Mouse (Mus musculus): ENCODE data around the gene Dis3l2. TPM values are rescaled to one million over a fixed set of nuclear protein-coding genes. Genes with fewer than 3 reads are reported as not detected.

Gene Dis3l2
- polyA plus RNA-seq, 1 experiment from 2014 or later: 34.3 TPM

DNA sequence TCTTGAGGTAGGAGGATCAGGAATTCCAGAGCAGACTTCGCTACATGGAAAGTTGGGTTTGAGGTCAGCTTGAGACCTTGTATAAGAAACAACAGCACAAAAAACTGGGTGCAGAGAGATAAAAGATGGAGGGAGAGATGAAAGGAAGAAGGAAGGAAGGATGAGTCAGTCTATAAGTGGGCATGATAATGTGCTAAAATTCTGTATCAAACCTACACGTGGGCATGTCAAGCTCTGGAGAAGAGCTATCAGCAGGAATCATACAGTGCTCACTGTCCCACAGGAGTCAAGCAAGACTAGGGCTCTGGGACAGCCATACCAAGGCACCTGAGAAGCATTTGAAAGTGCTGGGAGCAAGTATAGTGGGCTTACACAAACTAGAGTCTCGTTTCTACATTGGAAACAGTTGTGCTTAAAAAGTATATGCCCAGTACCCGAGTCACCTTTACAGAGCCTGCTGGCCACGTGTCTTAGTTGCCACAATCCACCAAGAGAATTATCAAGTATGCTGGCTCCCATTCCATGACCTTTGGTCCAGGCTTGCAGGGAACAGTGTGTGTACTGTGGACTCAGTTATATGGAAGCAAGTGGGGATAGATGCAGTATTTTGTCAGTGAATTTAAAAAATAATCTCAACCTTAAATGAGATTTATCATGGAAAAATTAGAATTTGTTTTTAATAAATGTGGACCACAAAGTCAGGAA lies 248.0 kb downstream of the Dis3l2 start:
- Histone ChIP-seq H3K4me3 (no peak overlapping the region), H3K4me1 (no peaks in the 10 kb centered on the region), H3K27ac (replicated peaks) (no peak overlapping the region), H3K27me3 (replicated peaks; ENCODE audit: low read depth, poor library complexity, severe bottlenecking) (no peaks in the 10 kb centered on the region), H3K9me3 (no peaks in the 10 kb centered on the region), H3K36me3 (replicated peaks) (no peaks in the 10 kb centered on the region)
- 80% methylated on average over 5 of the region's 5 CpGs for WGBS
- no peak for DNase-seq (ENCODE audit: low spot score)

DNA sequence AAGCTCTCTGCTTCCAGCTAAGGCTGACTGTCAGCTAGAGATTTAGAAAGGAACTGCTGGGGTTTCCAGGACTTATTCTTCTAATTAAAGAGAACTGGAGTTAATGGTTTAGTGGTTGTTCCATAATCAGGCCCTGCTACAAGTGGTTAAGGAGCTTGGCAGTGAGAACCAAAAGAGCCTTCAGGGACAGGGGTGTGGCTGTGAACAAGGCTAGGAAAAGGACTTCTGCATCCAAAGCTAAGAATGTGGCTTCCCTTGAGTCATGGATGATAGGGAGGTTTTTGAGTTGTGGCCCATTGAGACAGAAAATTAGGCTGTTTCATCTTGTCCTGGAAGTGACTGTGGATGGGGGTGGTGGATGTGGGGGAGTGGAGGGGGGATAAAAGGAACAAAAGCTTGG lies 252.2 kb downstream of the Dis3l2 start:
- H3K4me3 ChIP-seq: no peak overlapping the region
- H3K9me3 ChIP-seq: no peaks in the 10 kb centered on the region
- no peak overlapping the region for H3K27ac ChIP-seq (replicated peaks)
- no peaks in the 10 kb centered on the region for H3K4me1 ChIP-seq
- H3K27me3 ChIP-seq (replicated peaks; ENCODE audit: low read depth, poor library complexity, severe bottlenecking): no peaks in the 10 kb centered on the region
- no peak for DNase-seq (ENCODE audit: low spot score)
- peaks cover 8% of the 10 kb centered on the region for H3K36me3 ChIP-seq (replicated peaks)

DNA sequence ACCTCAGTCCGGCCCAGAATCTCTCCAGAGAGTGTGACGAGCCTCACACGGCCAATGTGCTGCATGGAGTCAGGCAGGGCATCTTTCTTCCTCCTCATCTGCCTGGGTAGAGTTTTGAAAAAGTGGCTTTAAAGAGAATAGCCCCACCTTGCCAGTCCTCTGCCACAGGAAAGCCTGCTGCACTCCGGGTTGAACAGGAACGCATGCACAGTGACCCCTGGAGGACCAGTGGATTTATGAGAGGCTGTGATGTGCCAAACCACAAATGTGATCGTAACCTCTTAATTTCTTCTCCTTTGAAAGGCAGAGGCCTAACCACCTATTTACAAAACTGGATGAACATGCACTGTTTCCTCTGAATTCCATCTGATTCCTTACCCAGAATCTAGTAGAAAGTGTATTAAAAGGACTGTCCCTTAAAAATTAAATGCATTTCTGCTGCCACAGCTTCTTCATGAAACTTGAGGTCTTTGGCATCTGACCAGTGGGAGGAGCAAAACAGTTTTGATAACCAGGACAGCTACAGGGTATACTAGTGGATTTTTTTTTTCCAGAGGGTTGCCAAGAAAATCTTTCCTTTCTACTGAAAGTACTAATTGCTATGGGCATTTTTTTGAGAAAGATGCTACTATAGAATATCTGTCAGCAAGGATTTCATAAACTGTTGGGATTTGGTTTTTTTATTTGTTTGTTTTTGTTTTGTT lies 264.8 kb downstream of the Dis3l2 start:
- DNase-seq (ENCODE audit: low spot score): no peak
- 59% methylated on average over 6 of the region's 6 CpGs for WGBS
- Histone ChIP-seq H3K4me1 (no peaks in the 10 kb centered on the region), H3K27ac (replicated peaks) (no peak overlapping the region), H3K27me3 (replicated peaks; ENCODE audit: low read depth, poor library complexity, severe bottlenecking) (no peaks in the 10 kb centered on the region), H3K36me3 (replicated peaks) (peaks cover 4% of the 10 kb centered on the region), H3K9me3 (no peaks in the 10 kb centered on the region), H3K4me3 (no peak overlapping the region)

DNA sequence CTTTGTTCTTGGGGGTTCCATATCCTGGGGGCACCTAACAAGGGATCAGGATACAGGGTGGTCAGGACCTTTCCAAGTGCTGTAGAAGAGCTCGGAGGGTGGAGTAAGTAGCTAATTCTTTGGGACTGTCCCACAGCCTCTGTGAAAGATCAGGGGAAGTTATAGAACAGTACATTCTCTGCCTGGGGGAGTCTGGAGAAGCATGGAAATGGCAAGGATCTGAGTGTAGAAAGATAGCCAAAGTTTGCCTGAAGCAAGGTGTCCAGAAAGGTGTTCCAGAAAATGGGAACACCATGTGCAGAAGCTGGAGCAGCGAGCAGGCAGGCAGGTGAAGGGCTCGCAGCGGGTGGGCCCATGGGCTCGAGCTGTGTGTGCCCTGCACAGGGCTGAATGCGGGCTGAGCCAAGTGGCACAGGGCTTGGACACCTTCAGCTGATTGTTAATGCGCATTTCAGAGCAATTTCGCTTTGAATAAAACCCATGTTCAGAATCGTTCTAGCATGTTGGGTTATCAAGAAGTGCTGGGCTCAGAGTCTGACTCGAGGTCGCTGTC lies 265.6 kb downstream of the Dis3l2 start:
- Histone ChIP-seq H3K27ac (replicated peaks) (no peak overlapping the region), H3K4me1 (no peaks in the 10 kb centered on the region)
- DNase-seq (ENCODE audit: low spot score): no peak

DNA sequence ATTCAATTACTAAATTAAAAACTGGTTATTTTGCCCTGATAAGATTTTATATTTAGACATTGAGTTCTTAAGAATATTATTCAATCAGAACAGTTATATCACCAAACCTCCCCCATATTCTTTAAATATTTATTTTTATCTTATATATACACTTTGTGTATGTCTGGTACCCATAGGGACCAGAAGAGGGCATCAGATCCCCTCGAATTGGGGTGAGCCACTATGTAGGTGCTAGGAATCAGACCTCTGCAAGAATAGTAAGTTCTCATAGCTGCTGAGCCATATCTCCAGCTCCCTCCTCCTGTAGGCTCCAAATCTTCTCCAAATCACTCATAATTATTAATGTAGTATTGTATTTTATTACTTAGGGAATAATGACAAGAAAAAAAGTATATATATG lies 269.1 kb downstream of the Dis3l2 start:
- Histone ChIP-seq H3K4me3 (no peak overlapping the region), H3K9me3 (no peaks in the 10 kb centered on the region), H3K27me3 (replicated peaks; ENCODE audit: low read depth, poor library complexity, severe bottlenecking) (no peaks in the 10 kb centered on the region), H3K4me1 (no peaks in the 10 kb centered on the region), H3K27ac (replicated peaks) (no peak overlapping the region), H3K36me3 (replicated peaks) (peaks cover 7% of the 10 kb centered on the region)
- 43% methylated on average over 1 of the region's 1 CpGs for WGBS
- DNase-seq (ENCODE audit: low spot score): no peak

More for the DNA sequence above, 265.6 kb downstream of the Dis3l2 start:
- 80% methylated on average over 11 of the region's 11 CpGs for WGBS
- Histone ChIP-seq H3K4me3 (no peak overlapping the region), H3K36me3 (replicated peaks) (peaks cover 7% of the 10 kb centered on the region), H3K27me3 (replicated peaks; ENCODE audit: low read depth, poor library complexity, severe bottlenecking) (no peaks in the 10 kb centered on the region), H3K9me3 (no peaks in the 10 kb centered on the region)

DNA sequence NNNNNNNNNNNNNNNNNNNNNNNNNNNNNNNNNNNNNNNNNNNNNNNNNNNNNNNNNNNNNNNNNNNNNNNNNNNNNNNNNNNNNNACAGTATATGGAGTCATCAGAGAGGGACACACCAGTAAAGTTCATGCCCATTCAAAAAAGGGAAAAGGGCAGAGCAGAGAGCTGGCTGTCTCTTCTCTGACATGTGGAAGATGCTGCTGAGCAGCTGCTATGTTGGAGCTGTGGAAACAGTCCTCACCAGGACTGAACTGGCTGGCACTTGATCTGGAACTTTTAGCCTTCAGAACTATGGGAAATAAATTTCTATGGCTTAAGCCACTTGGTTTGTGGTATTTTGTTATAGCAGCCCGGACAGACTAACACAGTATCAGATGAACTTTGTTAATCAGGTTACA lies 273.4 kb downstream of the Dis3l2 start:
- Histone ChIP-seq H3K4me1 (no peaks in the 10 kb centered on the region), H3K4me3 (no peak overlapping the region), H3K27ac (replicated peaks) (no peak overlapping the region), H3K27me3 (replicated peaks; ENCODE audit: low read depth, poor library complexity, severe bottlenecking) (no peaks in the 10 kb centered on the region), H3K36me3 (replicated peaks) (peaks cover 7% of the 10 kb centered on the region), H3K9me3 (no peaks in the 10 kb centered on the region)
- 86% methylated on average over 1 of the region's 1 CpGs for WGBS
- no peak for DNase-seq (ENCODE audit: low spot score)

DNA sequence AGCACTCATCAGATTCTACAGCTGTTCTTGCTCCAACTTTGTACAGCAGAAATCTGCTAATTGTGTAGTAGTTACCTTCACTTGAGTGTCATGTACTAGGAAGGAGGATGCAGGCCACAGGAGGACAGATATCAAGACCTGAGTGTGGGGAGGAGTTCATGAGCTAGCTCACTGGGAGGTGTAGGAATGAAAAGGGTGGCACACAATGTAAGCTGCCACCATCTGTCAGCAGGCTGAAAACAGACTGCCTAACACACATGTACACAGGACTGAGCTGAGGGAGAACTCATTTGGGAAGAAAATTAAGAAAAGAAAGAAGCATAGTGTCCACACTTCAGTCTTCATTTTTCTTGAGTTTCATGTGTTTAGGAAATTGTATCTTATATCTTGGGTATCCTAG lies 282.8 kb downstream of the Dis3l2 start:
- H3K4me1 ChIP-seq: no peaks in the 10 kb centered on the region
- no peak overlapping the region for H3K4me3 ChIP-seq
- H3K27ac ChIP-seq (replicated peaks): no peak overlapping the region
- peaks cover 10% of the 10 kb centered on the region for H3K36me3 ChIP-seq (replicated peaks)
- no peaks in the 10 kb centered on the region for H3K9me3 ChIP-seq
- DNase-seq (ENCODE audit: low spot score): no peak
- H3K27me3 ChIP-seq (replicated peaks; ENCODE audit: low read depth, poor library complexity, severe bottlenecking): no peaks in the 10 kb centered on the region

DNA sequence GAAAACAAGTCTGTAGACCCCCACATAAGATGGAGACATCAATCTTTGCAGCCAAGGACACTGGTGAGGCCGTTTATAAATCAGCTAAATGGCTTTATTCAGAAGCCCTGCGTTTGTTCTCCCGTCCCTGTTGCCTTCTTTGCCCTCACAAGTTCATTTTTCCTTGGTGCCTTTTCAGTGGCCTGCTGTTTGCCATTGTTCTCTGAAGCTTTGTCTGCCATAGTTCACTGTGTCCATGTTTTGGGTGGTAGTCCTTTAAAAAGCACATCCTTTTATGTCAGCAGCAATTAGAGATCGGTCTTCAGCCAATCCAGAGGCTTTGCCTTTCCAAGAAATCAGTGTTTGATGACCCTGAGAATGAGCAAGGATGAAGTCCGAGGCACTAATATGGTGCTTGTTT lies 289.2 kb downstream of the Dis3l2 start:
- no peaks in the 10 kb centered on the region for H3K9me3 ChIP-seq
- DNase-seq (ENCODE audit: low spot score): no peak

DNA sequence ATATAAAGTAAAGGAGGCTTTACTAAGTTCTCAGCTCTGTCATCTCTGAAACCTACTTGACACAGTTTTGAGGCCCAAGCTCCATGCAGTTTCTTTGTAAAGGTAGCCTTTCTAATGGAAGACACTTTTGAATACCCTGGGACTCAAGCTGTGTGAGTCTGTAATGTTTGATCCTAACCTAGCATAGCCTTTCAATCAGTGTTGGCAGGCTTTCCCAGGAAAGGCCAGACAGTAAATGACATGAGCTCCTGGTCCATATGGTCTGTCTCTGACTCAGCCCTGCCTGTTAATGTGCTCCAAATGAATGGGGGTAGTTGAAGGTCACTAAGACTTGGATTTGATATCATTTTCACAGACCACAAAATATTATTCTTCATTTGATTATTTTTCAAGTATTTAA lies 290.4 kb downstream of the Dis3l2 start:
- H3K27ac ChIP-seq (replicated peaks): no peak overlapping the region
- no peak overlapping the region for H3K4me3 ChIP-seq
- H3K27me3 ChIP-seq (replicated peaks; ENCODE audit: low read depth, poor library complexity, severe bottlenecking): no peaks in the 10 kb centered on the region
- H3K9me3 ChIP-seq: no peaks in the 10 kb centered on the region
- H3K4me1 ChIP-seq: peaks cover 12% of the 10 kb centered on the region
- DNase-seq (ENCODE audit: low spot score): no peak
- H3K36me3 ChIP-seq (replicated peaks): peaks cover 13% of the 10 kb centered on the region

More for the DNA sequence above, 289.2 kb downstream of the Dis3l2 start:
- no peak overlapping the region for H3K27ac ChIP-seq (replicated peaks)
- no peak overlapping the region for H3K4me3 ChIP-seq
- 60% methylated on average over 5 of the region's 5 CpGs for WGBS
- no peaks in the 10 kb centered on the region for H3K27me3 ChIP-seq (replicated peaks; ENCODE audit: low read depth, poor library complexity, severe bottlenecking)
- peaks cover 13% of the 10 kb centered on the region for H3K36me3 ChIP-seq (replicated peaks)
- H3K4me1 ChIP-seq: peaks cover 12% of the 10 kb centered on the region

DNA sequence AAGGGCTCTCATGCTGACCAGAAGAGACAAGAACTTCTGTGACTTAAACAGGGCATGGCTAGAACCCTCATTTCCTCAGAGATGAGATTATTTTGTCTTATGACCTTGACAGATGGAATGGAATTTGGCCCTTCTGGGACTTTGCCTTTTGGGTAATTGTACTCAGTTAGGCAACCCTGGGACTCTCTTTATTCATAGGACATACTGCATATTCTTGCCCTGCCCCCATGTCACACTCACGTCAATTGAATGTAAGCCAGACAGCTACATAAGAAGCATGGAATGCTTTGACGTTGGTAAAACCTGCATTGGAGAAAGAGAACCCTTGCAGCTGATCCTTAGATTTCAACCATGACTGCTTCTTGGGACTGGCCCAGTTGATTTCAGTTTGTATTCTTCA lies 294.4 kb downstream of the Dis3l2 start:
- Histone ChIP-seq H3K9me3 (no peaks in the 10 kb centered on the region), H3K4me3 (no peak overlapping the region), H3K4me1 (peaks cover 17% of the 10 kb centered on the region), H3K27ac (replicated peaks) (no peak overlapping the region), H3K36me3 (replicated peaks) (peaks cover 6% of the 10 kb centered on the region; the same call in 1 of the 2 replicates), H3K27me3 (replicated peaks; ENCODE audit: low read depth, poor library complexity, severe bottlenecking) (no peaks in the 10 kb centered on the region)
- 80% methylated on average over 2 of the region's 2 CpGs for WGBS
- DNase-seq (ENCODE audit: low spot score): no peak

DNA sequence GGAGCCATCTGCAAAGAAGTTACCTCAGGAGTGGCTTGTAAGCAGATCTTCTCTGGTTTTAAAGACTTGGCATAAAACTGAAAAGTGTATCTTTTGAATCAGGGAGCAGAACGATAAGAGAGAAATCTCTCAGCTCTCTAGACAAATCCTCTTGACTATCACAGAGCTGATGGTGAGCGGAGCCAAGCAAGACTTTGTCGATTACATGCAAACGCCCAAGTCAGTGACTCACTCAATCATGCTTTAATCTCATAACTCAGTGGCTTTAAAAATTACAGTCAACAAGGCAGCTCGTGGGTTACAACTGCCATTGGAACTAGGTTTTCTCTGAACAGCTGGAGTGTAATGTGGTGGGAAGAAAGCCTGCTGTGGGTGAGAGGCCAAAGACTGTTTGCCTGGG lies 297.8 kb downstream of the Dis3l2 start:
- H3K27ac ChIP-seq (replicated peaks): no peak overlapping the region
- no peak overlapping the region for H3K4me3 ChIP-seq
- no peaks in the 10 kb centered on the region for H3K9me3 ChIP-seq
- no peaks in the 10 kb centered on the region for H3K27me3 ChIP-seq (replicated peaks; ENCODE audit: low read depth, poor library complexity, severe bottlenecking)
- H3K4me1 ChIP-seq: 0 out of 2 replicates have a peak, but pooled peaks cover 5% of the 10 kb centered on the region
- 89% methylated on average over 5 of the region's 5 CpGs for WGBS
- H3K36me3 ChIP-seq (replicated peaks): peaks cover 10% of the 10 kb centered on the region; the same call in 1 of the 2 replicates
- DNase-seq (ENCODE audit: low spot score): no peak

DNA sequence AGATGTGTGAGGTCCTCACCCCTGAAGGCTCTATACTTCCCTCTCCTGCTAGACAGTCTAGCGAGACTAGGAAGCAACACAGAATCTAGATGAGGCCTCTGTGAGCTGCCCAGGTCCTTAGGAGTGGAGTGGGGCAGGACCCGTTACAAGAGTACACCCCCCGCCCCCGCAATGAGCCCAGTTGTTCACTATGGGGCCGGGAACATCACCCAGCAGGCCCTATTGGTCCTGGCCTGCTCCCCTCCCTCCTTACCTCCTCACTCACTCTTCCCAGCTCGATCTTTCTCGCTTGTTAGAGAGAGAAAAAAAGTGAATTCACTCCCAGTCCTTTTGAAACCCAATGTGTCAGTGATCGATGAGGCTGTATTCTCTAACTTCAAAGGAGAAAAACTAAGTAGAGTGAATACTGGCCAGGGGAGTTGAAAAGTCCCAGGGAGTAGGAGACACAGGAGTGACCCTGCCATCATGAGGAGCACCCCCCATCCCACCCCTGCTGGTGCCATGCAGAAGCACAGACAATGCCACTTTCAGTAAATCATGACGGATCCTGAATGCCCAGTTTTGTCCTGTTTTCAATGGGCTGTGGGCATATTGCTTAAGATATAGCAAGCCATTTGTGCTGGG lies 299.0 kb downstream of the Dis3l2 start:
- 0 out of 2 replicates have a peak, but pooled peaks cover 5% of the 10 kb centered on the region for H3K4me1 ChIP-seq
- H3K4me3 ChIP-seq: no peak overlapping the region
- H3K36me3 ChIP-seq (replicated peaks): 0 out of 2 replicates have a peak, but pooled peaks cover 8% of the 10 kb centered on the region
- 64% methylated on average over 9 of the region's 9 CpGs for WGBS
- DNase-seq (ENCODE audit: low spot score): no peak
- H3K27me3 ChIP-seq (replicated peaks; ENCODE audit: low read depth, poor library complexity, severe bottlenecking): no peaks in the 10 kb centered on the region
- no peaks in the 10 kb centered on the region for H3K9me3 ChIP-seq
- H3K27ac ChIP-seq (replicated peaks): no peak overlapping the region; the same call in 1 of the 2 replicates

All from embryonic facial prominence, embryonic 10.5 days (tissue).